Mouse (Mus musculus) heart, embryonic 11.5 days (tissue): ENCODE results near the gene Rpp25. TPM values are rescaled to one million over a fixed set of nuclear protein-coding genes. Genes with fewer than 3 reads are reported as not detected.

Experiments
- ATAC-seq: fragments of 200-750 bp; cut with Nextera tagmentation; replicated peaks from 2 replicates; pipeline ENCODE4 v1.8.0; 2017; ENCODE audit warnings: moderate library complexity; ENCODE audit not compliant: insufficient number of reproducible peaks, low FRiP score, low TSS enrichment
- H3K27ac ChIP-seq: fragments of 300-500 bp; sonication (generic); 2 replicates; pipeline ENCODE4 v1.5.1; 2014; ENCODE audit warnings: mild to moderate bottlenecking, low read depth, low read length
- H3K27me3 ChIP-seq: fragments of 300-500 bp; sonication (generic); 2 replicates; pipeline ENCODE4 v1.6.1; 2014; ENCODE audit warnings: mild to moderate bottlenecking, low read length, mixed read lengths; ENCODE audit not compliant: control insufficient read depth, insufficient read depth
- H3K36me3 ChIP-seq: fragments of 300-500 bp; sonication (generic); 2 replicates; pipeline ENCODE4 v1.6.1; 2014; ENCODE audit warnings: mild to moderate bottlenecking, low read length, moderate library complexity, mixed read lengths; ENCODE audit not compliant: control insufficient read depth, insufficient read depth
- H3K4me1 ChIP-seq: fragments of 300-500 bp; sonication (generic); 2 replicates; pipeline ENCODE4 v1.6.1; 2014; ENCODE audit warnings: low read length; ENCODE audit not compliant: control insufficient read depth, insufficient read depth
- H3K4me2 ChIP-seq: fragments of 300-500 bp; sonication (generic); 2 replicates; pipeline ENCODE4 v1.6.1; 2014; ENCODE audit warnings: mild to moderate bottlenecking, moderate library complexity
- H3K4me3 ChIP-seq: fragments of 300-500 bp; sonication (generic); 2 replicates; pipeline ENCODE4 v1.5.1; 2014; ENCODE audit warnings: low read depth, low read length
- H3K9ac ChIP-seq: fragments of 300-500 bp; sonication (generic); 2 replicates; pipeline ENCODE4 v1.6.1; 2014; ENCODE audit warnings: mild to moderate bottlenecking, low read depth, low read length, moderate library complexity
- H3K9me3 ChIP-seq: fragments of 300-500 bp; sonication (generic); replicated peaks from 2 replicates; pipeline ENCODE4 v1.6.1; 2016; ENCODE audit warnings: low read length; ENCODE audit not compliant: control insufficient read depth
- WGBS: fragments of 180-500 bp; shearing (Covaris S2); extraction: QIAGEN DNeasy Blood & Tissue Kit; methylation state at CpG from one replicate; pipeline ENCODE4 v1.1.7; 2014; ENCODE audit not compliant: insufficient replicate concordance; 5-methylcytosine and 5-hydroxymethylcytosine counted together
- polyA plus RNA-seq: library from polyadenylated mRNA; unstranded; fragments of >200 nt; fragmentation: Nextera tagmentation; extraction: Ambion mirVana; gene quantifications from 2 replicates; pipeline ENCODE4 v1.2.1, GENCODE M21; 2014

Rpp25 gene
- polyA plus RNA-seq, result 16.3 and 17.1 TPM in 2 replicates

- no peaks in the 10 kb centered on the region for H3K36me3 ChIP-seq
- peak; percentile 52; the same call in 1 of the 2 replicates for ATAC-seq
- H3K4me1 ChIP-seq, result peaks cover 38% of the 10 kb centered on the region
- peak within 1 kb of the TSS; percentile 42 for H3K4me3 ChIP-seq
- no peak within 1 kb of the TSS for H3K9ac ChIP-seq
- H3K4me2 ChIP-seq, result peak within 1 kb of the TSS; percentile 86
- under 1% methylated on average over 46 of the region's 46 CpGs for WGBS
- no peak within 1 kb of the TSS for H3K27ac ChIP-seq
- H3K27me3 ChIP-seq, result peaks cover 52% of the 10 kb centered on the region
- H3K9me3 ChIP-seq, result no peaks in the 10 kb centered on the region
Observed at GRCm38 (mm10) chr9:57503622-57504380, at the start of gene Rpp25. Gene Rpp25, plus strand, starts transcription at chr9:57504026.

DNA sequence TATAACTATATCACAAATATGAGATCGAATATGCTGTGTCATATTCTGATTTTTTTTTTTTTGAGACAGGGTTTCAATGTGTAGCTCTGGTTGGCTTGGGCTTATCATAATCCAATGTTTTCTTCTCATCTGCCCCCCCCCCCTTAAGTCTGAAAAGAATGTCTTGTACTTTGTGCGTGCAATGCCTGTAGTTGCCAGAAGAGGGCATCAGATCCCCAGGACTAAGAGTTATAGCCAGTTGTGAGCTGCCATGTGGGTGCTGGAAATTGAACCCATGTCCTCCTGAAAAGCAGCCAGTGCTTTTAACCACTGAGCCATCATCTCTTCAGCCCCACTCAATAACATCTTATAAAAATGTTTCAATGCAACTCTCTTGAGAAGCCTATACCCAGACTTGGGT is 44.1 kb upstream of the Rpp25 start:
- Histone ChIP-seq H3K4me3 (no peak overlapping the region), H3K4me2 (no peak overlapping the region), H3K27me3 (no peaks in the 10 kb centered on the region), H3K4me1 (no peaks in the 10 kb centered on the region), H3K9ac (no peak overlapping the region), H3K27ac (no peak overlapping the region), H3K9me3 (no peaks in the 10 kb centered on the region), H3K36me3 (no peaks in the 10 kb centered on the region)
- 95% methylated on average over 2 of the region's 2 CpGs for WGBS
- ATAC-seq, result no peak

DNA sequence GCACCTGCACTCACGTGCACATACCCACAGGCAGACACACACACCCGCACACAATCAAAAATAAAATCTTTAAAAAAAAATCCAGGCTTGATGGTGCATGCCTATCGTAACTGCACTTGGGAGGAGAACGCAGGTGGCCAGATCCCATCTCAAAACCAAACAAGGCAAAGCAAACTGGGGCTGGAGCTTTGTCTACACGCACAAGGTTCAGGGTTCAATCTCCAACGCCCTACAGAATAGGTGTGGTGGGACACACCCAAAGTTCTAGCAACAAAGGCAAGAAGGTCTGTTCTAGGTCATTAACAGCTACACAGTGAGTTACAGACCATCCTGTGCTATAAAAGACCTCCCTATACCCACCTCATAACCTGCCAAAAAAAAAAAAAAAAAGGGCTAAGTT is 41.0 kb upstream of the Rpp25 start:
- WGBS, result 82% methylated on average over 6 of the region's 6 CpGs
- Histone ChIP-seq H3K9ac (no peak overlapping the region), H3K4me2 (no peak overlapping the region), H3K36me3 (no peaks in the 10 kb centered on the region), H3K4me3 (no peak overlapping the region), H3K9me3 (no peaks in the 10 kb centered on the region), H3K27me3 (no peaks in the 10 kb centered on the region), H3K4me1 (no peaks in the 10 kb centered on the region; the same call in 1 of the 2 replicates), H3K27ac (no peak overlapping the region)
- no peak for ATAC-seq

DNA sequence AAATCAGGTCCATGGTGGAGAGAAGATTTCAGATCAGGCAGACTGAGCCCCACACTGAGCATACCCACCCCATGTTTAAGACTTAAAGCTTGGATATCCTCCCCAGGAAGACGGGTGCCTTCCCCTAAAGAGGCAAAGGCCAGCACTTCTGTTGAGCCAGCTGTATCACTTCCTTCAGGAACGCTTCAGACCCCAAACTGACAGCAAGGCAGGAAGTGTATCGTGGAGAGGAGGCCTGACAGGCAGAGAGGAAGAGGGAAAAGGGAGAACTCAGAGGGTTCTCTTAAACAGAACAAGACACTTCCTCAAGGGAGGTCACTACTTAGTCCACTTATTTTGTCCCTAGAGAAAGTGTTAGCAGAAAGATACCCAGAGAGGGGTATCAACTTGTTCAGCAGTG is 37.7 kb upstream of the Rpp25 start:
- no peaks in the 10 kb centered on the region for H3K9me3 ChIP-seq
- no peak overlapping the region for H3K4me2 ChIP-seq
- WGBS, result 31% methylated on average over 3 of the region's 3 CpGs
- H3K27me3 ChIP-seq, result no peaks in the 10 kb centered on the region
- no peak overlapping the region for H3K9ac ChIP-seq
- H3K4me3 ChIP-seq, result no peak overlapping the region
- no peaks in the 10 kb centered on the region for H3K36me3 ChIP-seq
- H3K27ac ChIP-seq, result no peak overlapping the region
- ATAC-seq, result no peak
- H3K4me1 ChIP-seq, result no peaks in the 10 kb centered on the region; the same call in 1 of the 2 replicates

GRCm38 (mm10) chr9:57467271-57467771 is 36.5 kb upstream of the Rpp25 start:
- no peaks in the 10 kb centered on the region; the same call in 1 of the 2 replicates for H3K4me1 ChIP-seq
- no peaks in the 10 kb centered on the region for H3K27me3 ChIP-seq
- 1% methylated on average over 18 of the region's 18 CpGs for WGBS
- H3K9me3 ChIP-seq, result no peaks in the 10 kb centered on the region
- H3K4me3 ChIP-seq, result peak overlapping the region; percentile 58
- H3K27ac ChIP-seq, result no peak overlapping the region
- peak overlapping the region; percentile 72 for H3K9ac ChIP-seq
- ATAC-seq, result peak; percentile 24; the same call in 1 of the 2 replicates
- H3K4me2 ChIP-seq, result peak overlapping the region; percentile 87
- no peaks in the 10 kb centered on the region for H3K36me3 ChIP-seq

- Histone ChIP-seq H3K4me1 (no peaks in the 10 kb centered on the region; the same call in 1 of the 2 replicates), H3K27ac (no peak within 1 kb of the TSS), H3K27me3 (no peaks in the 10 kb centered on the region), H3K9me3 (no peaks in the 10 kb centered on the region), H3K9ac (peak within 1 kb of the TSS; percentile 72), H3K4me3 (peak within 1 kb of the TSS; percentile 58), H3K4me2 (peak within 1 kb of the TSS; percentile 87), H3K36me3 (no peaks in the 10 kb centered on the region)
- 2% methylated on average over 47 of the region's 48 CpGs for WGBS
- ATAC-seq, result peak; percentile 74; the same call in 1 of the 2 replicates
Observed at GRCm38 (mm10) chr9:57467896-57468549, 35.8 kb upstream of the Rpp25 start, which contains the start of gene Scamp5. Gene Scamp5, minus strand, starts transcription at chr9:57468060.

GRCm38 (mm10) chr9:57468914-57469313 is 34.9 kb upstream of the Rpp25 start:
- Histone ChIP-seq H3K9me3 (no peaks in the 10 kb centered on the region), H3K27me3 (no peaks in the 10 kb centered on the region), H3K36me3 (no peaks in the 10 kb centered on the region), H3K4me3 (no peak overlapping the region), H3K4me2 (no peak overlapping the region), H3K9ac (no peak overlapping the region), H3K27ac (no peak overlapping the region), H3K4me1 (no peaks in the 10 kb centered on the region; the same call in 1 of the 2 replicates)
- 75% methylated on average over 4 of the region's 4 CpGs for WGBS
- ATAC-seq, result no peak

GRCm38 (mm10) chr9:57485774-57486173 is 18.1 kb upstream of the Rpp25 start:
- H3K27ac ChIP-seq, result no peak overlapping the region
- H3K36me3 ChIP-seq, result no peaks in the 10 kb centered on the region
- 15% methylated on average over 7 of the region's 7 CpGs for WGBS
- 0 out of 2 replicates have a peak, but pooled peaks have one; percentile 52 for ATAC-seq
- 0 out of 2 replicates have a peak, but pooled peaks cover 2% of the 10 kb centered on the region for H3K27me3 ChIP-seq
- H3K4me2 ChIP-seq, result 0 out of 2 replicates have a peak overlapping the region, but pooled peaks have one; percentile 12
- no peak overlapping the region for H3K4me3 ChIP-seq
- H3K4me1 ChIP-seq, result no peaks in the 10 kb centered on the region
- 0 out of 2 replicates have a peak overlapping the region, but pooled peaks have one; percentile 40 for H3K9ac ChIP-seq
- H3K9me3 ChIP-seq, result no peaks in the 10 kb centered on the region
